Mouse (Mus musculus) limb, embryonic 10.5 days (tissue): ENCODE data around the gene Gm20532. TPM values are rescaled to one million over a fixed set of nuclear protein-coding genes. Genes with fewer than 3 reads are reported as not detected.

Source experiments
- DNase-seq: peaks from one replicate; pipeline ENCODE4 v3.0.0-alpha.2; 2017; ENCODE audit warnings: low spot score
- H3K27ac ChIP-seq: fragments of 300-500 bp; sonication (generic); 2 replicates; pipeline ENCODE4 v1.5.1; 2016; ENCODE audit warnings: mild to moderate bottlenecking
- H3K27me3 ChIP-seq: fragments of 300-500 bp; sonication (generic); 2 replicates; pipeline ENCODE4 v1.6.1; 2016; ENCODE audit warnings: low read depth, mild to moderate bottlenecking; ENCODE audit not compliant: poor library complexity, severe bottlenecking
- H3K36me3 ChIP-seq: fragments of 300-500 bp; sonication (generic); 2 replicates; pipeline ENCODE4 v1.6.1; 2016; ENCODE audit warnings: mild to moderate bottlenecking, moderate library complexity
- H3K4me1 ChIP-seq: fragments of 300-500 bp; sonication (generic); 2 replicates; pipeline ENCODE4 v1.6.1; 2016
- H3K4me3 ChIP-seq: fragments of 300-500 bp; sonication (generic); 2 replicates; pipeline ENCODE4 v1.5.1; 2016; ENCODE audit warnings: mild to moderate bottlenecking, moderate library complexity
- H3K9me3 ChIP-seq: fragments of 300-500 bp; sonication (generic); replicated peaks from 2 replicates; pipeline ENCODE4 v1.6.1; 2016; ENCODE audit warnings: mild to moderate bottlenecking
- WGBS: fragments of 180-500 bp; shearing (Covaris S2); methylation state at CpG from one replicate; pipeline ENCODE4 v1.1.7; 2016; 5-methylcytosine and 5-hydroxymethylcytosine counted together
- polyA plus RNA-seq: library from polyadenylated mRNA; unstranded; fragments of >200 nt; fragmentation: Nextera tagmentation; extraction: Ambion mirVana; gene quantifications from 2 replicates; pipeline ENCODE4 v1.2.1, GENCODE M21; 2016

The Gm20532 gene
- polyA plus RNA-seq, 1 experiment from 2014 or later, result not detected

DNA sequence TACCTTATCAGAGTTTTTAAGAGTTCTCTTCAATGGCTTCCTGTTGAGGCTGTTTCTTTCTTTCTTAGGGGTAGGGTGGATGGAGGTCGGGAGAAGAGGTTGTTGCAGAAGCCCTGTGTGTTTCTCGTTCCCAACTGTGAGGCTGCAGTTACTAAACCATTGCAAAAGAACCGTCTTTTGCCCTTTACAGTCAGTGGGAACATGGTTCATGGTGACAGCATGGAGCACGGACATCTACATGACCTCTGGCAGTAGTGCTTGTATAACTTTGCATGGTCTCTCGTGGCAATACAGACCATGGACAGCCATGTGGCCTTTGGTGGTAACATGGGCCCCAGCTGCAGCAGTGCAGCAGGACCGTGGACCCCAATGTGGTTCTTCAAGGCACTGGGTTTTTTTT lies 30.9 kb downstream of the Gm20532 start:
- H3K27me3 ChIP-seq, result peaks cover 6% of the 10 kb centered on the region; the same call in 1 of the 2 replicates
- 79% methylated on average over 6 of the region's 6 CpGs for WGBS
- H3K9me3 ChIP-seq, result no peaks in the 10 kb centered on the region
- no peaks in the 10 kb centered on the region for H3K36me3 ChIP-seq
- H3K4me3 ChIP-seq, result no peak overlapping the region
- no peaks in the 10 kb centered on the region for H3K4me1 ChIP-seq
- H3K27ac ChIP-seq, result no peak overlapping the region
- DNase-seq, result no peak

DNA sequence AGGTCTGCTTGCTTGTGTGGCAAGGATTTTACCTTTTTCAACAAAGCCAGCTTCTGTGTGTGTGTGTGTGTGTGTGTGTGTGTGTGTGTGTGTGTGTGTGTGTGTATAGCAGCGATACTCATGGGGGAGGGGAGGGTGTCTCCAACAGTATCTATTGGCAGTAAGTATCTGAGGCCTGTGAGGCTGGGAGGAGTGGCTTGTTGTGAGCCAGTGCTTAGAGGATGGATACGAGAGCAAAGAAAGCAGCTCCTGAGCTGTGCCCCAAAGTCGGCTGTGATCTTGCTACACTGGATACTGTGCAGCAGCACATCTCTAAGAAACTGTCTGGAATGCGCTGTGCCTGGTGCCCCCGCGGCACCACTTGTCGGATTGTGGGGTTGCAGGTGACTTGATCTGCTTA lies 31.5 kb downstream of the Gm20532 start:
- peaks cover 6% of the 10 kb centered on the region; the same call in 1 of the 2 replicates for H3K27me3 ChIP-seq
- no peaks in the 10 kb centered on the region for H3K36me3 ChIP-seq
- no peaks in the 10 kb centered on the region for H3K9me3 ChIP-seq
- no peaks in the 10 kb centered on the region; the same call in 1 of the 2 replicates for H3K4me1 ChIP-seq
- 62% methylated on average over 7 of the region's 7 CpGs for WGBS
- DNase-seq, result no peak
- no peak overlapping the region for H3K27ac ChIP-seq
- H3K4me3 ChIP-seq, result no peak overlapping the region

DNA sequence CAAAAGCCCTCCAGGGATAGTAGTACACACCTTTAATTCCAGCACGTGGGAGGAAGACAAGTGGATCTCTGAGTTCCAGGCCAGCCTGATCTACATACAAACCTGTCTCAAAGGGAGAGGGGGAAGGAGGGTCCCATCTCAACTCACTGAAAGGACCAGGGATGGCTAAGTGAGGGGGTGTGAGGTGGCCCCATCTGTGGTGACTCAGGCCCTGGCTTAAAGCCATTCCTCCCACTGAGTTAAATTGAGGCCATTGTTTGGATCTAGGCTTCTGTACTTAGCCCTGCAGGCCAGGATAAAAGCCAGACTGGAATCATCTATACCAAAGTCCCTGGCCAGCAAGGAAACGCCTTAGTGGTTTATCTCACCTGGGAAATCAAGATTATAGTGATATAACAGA lies 34.8 kb downstream of the Gm20532 start:
- H3K4me3 ChIP-seq, result no peak overlapping the region
- no peaks in the 10 kb centered on the region for H3K9me3 ChIP-seq
- H3K36me3 ChIP-seq, result no peaks in the 10 kb centered on the region
- DNase-seq, result no peak
- H3K4me1 ChIP-seq, result no peaks in the 10 kb centered on the region; the same call in 1 of the 2 replicates
- 58% methylated on average over 2 of the region's 2 CpGs for WGBS
- H3K27ac ChIP-seq, result no peak overlapping the region
- peaks cover 6% of the 10 kb centered on the region; the same call in 1 of the 2 replicates for H3K27me3 ChIP-seq

DNA sequence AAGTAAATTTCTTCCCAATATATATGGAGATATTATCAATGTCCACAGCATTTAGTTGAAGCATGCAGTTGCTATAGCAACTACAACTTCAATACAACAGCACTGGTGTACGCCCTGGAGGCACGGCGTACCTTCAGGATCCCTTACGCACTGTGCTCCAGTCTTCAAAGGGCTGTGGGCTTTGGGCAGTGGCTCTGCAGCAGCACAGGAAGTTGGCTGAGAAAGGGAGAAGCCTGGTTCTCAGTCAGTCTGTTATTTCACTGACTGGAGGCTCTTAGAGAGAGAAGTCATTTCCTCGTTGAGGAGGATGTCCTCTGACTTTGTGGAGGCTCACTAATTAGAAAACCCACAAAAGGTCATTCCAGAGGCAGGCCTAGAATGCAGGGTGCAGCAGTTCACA lies 36.5 kb downstream of the Gm20532 start:
- Histone ChIP-seq H3K4me1 (peaks cover 5% of the 10 kb centered on the region), H3K27ac (no peak overlapping the region), H3K4me3 (no peak overlapping the region), H3K36me3 (no peaks in the 10 kb centered on the region), H3K9me3 (no peaks in the 10 kb centered on the region), H3K27me3 (peaks cover 17% of the 10 kb centered on the region)
- 69% methylated on average over 5 of the region's 5 CpGs for WGBS
- no peak for DNase-seq

DNA sequence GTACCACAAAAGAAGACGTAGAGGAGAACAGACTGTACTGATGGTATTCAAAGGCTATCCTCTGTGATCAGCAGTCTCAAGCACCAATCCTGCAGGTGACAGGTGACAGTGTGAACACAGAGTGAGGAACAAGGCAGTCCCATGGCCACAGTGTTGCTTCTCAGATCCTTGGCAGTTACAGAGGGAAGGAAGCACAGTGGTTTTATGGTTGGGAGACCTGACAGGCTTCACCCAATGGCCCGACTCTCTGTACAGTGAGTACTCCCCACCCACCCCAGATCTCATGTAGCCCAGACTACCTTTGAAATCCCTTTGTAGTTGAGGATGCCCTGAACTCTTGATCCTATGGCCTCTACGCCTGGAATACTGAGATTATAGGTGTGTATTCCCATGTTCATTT lies 39.0 kb downstream of the Gm20532 start:
- peaks cover 29% of the 10 kb centered on the region for H3K4me1 ChIP-seq
- no peaks in the 10 kb centered on the region for H3K9me3 ChIP-seq
- no peaks in the 10 kb centered on the region for H3K36me3 ChIP-seq
- no peak overlapping the region for H3K4me3 ChIP-seq
- peaks cover 11% of the 10 kb centered on the region; the same call in 1 of the 2 replicates for H3K27me3 ChIP-seq
- H3K27ac ChIP-seq, result no peak overlapping the region
- no peak for DNase-seq
- 88% methylated on average over 3 of the region's 3 CpGs for WGBS

DNA sequence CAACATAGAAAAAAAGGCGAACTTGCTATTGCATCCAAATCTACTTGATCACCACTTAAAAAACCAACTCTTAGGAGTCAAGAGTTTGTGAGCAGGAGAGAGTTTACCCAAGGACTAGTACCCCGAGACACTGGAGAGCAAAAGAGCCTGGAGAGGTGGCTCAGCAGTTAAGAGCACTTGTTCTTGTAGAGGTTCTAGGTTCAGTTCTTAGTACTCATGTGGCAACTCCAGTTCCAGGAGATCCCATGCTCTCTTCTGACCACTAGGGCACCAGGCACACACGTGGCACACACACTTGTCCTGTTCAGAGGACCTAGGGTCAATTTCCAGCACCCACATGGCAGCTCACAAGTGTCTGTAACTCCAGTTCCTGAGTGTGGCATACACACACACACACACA lies 39.6 kb downstream of the Gm20532 start:
- H3K36me3 ChIP-seq, result no peaks in the 10 kb centered on the region
- no peak overlapping the region for H3K27ac ChIP-seq
- H3K4me3 ChIP-seq, result no peak overlapping the region
- H3K4me1 ChIP-seq, result peaks cover 35% of the 10 kb centered on the region
- WGBS, result 65% methylated on average over 3 of the region's 3 CpGs
- H3K9me3 ChIP-seq, result no peaks in the 10 kb centered on the region
- H3K27me3 ChIP-seq, result peaks cover 11% of the 10 kb centered on the region; the same call in 1 of the 2 replicates
- no peak for DNase-seq

DNA sequence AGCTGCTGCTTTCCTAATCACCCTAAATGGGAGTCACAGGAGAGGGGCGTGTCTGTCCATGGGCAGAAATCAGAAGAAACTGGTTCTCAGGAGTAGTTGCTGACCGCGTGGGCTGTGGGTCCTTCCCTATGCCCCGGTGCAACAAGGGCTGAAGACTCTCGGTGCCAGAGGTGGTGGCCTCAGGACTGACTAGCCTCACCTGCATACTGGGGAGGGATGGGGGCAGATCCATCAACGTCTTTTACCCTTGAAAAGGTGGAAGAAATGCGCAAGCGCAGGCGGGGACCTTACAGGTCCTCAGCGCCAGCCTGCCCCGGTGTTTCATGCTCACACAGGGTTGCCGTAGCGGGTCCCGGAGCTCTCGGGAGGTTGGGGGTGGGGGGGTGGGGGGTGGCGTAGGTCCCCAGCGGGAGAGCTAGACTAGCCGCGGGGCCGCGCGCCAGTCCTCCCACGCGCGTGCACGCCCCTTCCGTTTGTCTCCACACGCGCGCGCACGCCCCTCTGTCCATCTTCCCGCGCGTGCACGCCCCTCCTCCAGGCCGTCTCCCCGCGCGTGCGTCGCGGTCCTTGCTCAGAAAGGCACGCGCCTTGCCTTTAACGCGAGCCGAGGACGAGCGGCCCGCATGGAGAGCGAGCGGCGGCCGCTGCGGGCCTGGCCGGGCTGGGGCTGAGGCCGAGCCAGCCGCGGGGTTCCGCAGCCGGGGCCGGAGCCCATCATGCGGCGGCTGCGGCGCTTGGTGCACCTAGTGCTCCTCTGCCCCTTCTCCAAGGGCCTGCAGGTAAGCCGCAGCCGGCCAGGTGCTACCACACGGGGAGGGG lies 41.7 kb downstream of the Gm20532 start, which contains the start of gene Fam69b:
Fam69b (plus strand) TSS at position 537 of the 819 bp plus-strand sequence.
- H3K4me3 ChIP-seq, result peak within 1 kb of the TSS; percentile 78
- under 1% methylated on average over 70 of the region's 70 CpGs for WGBS
- peaks cover 42% of the 10 kb centered on the region for H3K4me1 ChIP-seq
- peak; percentile 88 for DNase-seq
- no peaks in the 10 kb centered on the region for H3K9me3 ChIP-seq
- peaks cover 11% of the 10 kb centered on the region; the same call in 1 of the 2 replicates for H3K27me3 ChIP-seq
- H3K27ac ChIP-seq, result peak within 1 kb of the TSS; percentile 93
- peaks cover 16% of the 10 kb centered on the region; the same call in 1 of the 2 replicates for H3K36me3 ChIP-seq

DNA sequence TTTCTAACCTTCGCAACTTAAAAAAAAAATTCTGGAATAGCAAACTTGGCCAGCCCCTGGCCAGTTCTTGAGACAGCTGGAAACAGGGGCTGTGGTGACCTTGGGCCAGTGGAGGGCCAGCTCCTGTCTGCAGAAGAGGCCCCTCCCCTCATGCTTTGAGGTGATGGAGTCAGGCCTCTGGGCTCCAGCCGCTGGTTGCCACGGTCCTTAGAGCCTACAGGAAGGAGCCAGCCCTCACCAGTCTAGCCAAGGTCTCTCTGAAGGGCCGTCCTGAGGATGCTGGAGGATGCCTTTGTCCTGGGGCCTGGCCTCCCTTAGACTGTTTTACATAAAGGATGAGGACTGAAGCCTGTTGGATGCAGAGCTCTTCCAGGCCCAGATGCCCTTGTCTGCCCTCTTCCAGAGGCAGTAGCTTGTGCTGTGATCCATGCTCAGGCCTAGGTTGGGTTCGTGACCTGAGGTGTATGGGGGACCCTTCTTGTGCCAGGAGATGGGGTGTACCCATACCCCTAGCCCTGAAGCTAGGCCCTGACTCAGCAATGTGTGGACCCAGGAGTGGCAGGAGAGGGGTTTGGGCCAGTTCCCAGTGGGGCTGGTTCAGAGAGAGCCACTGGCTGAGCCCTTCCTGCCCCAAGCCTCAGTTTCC lies 42.5 kb downstream of the Gm20532 start:
- WGBS, result 21% methylated on average over 5 of the region's 5 CpGs
- DNase-seq, result peak; percentile 64
- H3K4me3 ChIP-seq, result peak overlapping the region; percentile 78
- H3K27ac ChIP-seq, result peak overlapping the region; percentile 93
- H3K36me3 ChIP-seq, result peaks cover 23% of the 10 kb centered on the region
- H3K9me3 ChIP-seq, result no peaks in the 10 kb centered on the region
- H3K27me3 ChIP-seq, result peaks cover 11% of the 10 kb centered on the region; the same call in 1 of the 2 replicates
- H3K4me1 ChIP-seq, result peaks cover 45% of the 10 kb centered on the region

DNA sequence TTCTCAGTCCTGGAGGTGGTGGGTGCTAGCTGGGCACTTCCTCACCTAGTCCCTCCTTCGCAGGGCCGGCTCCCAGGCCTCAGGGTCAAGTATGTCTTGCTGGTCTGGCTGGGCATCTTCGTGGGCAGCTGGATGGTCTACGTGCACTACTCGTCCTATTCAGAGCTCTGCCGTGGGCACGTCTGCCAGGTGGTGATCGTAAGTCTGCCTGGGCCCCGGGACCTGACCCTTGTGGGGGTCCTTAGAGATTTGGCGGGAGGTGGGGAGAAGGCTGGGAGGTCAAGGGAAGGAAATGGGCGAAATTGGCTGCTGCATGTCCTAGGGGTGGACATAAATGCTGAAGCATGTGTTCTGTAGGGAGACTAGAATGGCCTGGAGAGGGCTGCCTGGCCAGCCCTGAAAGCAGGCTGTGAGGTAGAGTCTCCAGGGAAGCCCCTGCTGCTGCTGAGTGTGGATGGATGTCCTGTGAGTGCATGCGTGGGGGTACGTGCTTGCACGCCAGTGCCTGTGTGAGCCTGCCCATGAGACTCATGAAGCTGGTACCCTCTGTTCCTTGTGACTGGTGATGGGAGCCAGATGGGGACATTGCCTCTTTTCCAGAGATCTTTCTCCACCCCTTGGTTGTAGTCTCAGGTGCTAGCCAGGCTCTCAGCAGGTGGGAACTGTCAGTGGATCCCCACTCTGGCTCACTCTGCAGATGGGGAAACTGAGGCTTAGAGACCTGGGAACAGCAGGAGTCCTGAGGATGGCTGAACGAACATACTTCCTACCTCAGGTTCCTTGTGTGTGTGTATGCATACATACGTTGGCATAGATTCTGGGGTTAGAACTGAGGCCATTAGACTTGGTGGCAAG lies 46.3 kb downstream of the Gm20532 start:
- no peaks in the 10 kb centered on the region for H3K27me3 ChIP-seq
- peaks cover 61% of the 10 kb centered on the region for H3K36me3 ChIP-seq
- peaks cover 63% of the 10 kb centered on the region for H3K4me1 ChIP-seq
- H3K4me3 ChIP-seq, result no peak overlapping the region
- 90% methylated on average over 16 of the region's 16 CpGs for WGBS
- no peaks in the 10 kb centered on the region for H3K9me3 ChIP-seq
- H3K27ac ChIP-seq, result no peak overlapping the region
- no peak for DNase-seq

DNA sequence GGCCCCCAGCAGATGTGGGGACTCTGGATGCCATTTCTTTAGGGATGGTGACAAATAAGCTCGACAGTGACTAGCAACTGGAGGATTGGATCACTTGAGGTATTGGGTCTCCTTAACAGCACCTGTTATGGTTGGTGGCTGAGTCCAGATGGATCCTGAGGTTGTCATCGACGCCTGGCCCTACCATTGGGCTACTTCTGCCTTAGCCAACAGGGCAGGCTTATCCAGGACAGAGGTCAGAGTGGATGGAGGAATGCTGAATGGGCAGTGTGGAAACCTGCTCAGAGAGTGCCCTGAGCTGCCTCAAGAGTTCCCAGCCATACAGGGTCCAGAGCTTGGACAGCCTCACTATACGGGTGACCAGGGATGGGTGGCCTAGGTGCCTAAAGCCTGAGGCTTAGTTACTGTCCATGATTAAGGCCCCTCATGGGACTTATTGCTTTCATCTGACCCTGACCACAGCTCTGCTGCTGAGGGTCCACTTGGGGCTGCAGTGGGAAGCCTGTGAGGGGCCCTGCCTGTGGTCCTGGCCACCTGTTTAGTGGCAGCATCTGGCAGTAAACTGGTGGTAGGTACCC lies 47.6 kb downstream of the Gm20532 start:
- peaks cover 74% of the 10 kb centered on the region for H3K36me3 ChIP-seq
- no peak overlapping the region for H3K27ac ChIP-seq
- H3K9me3 ChIP-seq, result no peaks in the 10 kb centered on the region
- DNase-seq, result no peak
- 76% methylated on average over 4 of the region's 4 CpGs for WGBS
- no peaks in the 10 kb centered on the region for H3K27me3 ChIP-seq
- H3K4me3 ChIP-seq, result no peak overlapping the region
- H3K4me1 ChIP-seq, result peaks cover 63% of the 10 kb centered on the region

DNA sequence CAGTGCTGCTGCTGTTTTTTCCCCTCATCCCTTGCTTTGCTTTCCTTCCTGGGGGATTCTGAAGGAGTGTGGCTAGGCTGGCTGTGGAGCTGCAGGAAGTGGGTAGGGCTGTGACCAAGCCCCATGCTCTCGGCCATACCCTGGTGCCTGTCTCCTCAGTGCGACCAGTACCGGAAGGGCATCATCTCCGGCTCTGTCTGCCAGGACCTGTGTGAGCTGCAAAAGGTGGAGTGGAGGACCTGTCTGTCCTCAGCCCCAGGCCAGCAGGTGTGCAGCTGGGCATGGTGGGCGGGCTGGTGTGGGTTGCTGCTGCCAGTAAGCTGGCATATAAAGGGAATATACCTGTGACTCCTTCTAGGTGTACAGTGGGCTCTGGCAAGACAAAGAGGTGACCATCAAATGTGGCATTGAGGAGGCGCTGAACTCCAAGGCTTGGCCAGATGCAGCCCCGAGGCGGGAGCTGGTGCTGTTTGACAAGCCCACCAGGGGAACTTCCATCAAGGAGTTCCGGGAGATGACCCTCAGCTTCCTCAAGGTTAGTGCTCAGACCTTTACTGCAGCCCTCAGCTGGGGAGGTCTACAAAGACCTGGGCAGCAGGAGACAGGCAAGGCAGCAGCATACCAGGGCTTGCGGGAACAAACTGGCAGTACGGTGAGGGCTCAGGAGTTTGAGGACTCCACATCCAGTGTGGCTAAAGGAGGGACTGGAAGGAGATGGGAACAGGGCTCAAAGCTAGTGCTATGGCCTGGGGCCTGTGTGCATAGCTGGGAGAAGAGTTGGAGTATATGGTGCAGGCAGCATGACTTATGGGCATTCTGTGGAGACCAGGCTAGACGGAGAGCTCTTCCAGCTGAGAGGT lies 48.4 kb downstream of the Gm20532 start:
- no peaks in the 10 kb centered on the region for H3K27me3 ChIP-seq
- H3K4me3 ChIP-seq, result peak overlapping the region; percentile 6; the same call in 1 of the 2 replicates
- WGBS, result 66% methylated on average over 12 of the region's 12 CpGs
- H3K36me3 ChIP-seq, result peaks cover 76% of the 10 kb centered on the region
- H3K27ac ChIP-seq, result no peak overlapping the region; the same call in 1 of the 2 replicates
- peaks cover 58% of the 10 kb centered on the region for H3K4me1 ChIP-seq
- no peaks in the 10 kb centered on the region for H3K9me3 ChIP-seq
- no peak for DNase-seq
